Mouse (Mus musculus): Measurements from ENCODE around the gene RPS10-NUDT3. TPM values are rescaled to one million over a fixed set of nuclear protein-coding genes. Genes with fewer than 3 reads are reported as not detected.

Gene RPS10-NUDT3
- polyA plus RNA-seq, 1 experiment = not detected

GRCm38 (mm10) chr17:27621705-27622531 lies 13.1 kb downstream of the RPS10-NUDT3 start:
- TF ChIP-seq GATA1 (IDR thresholded peaks at IDR 0.05; ENCODE audit: low read length) (no peak), TAL1 (IDR thresholded peaks at IDR 0.05; ENCODE audit: low read length) (no peak)
- Histone ChIP-seq H3K4me3 (replicated peaks) (peak overlapping the region; percentile 94), H3K9me3 (ENCODE audit: control insufficient read depth, low read length) (peaks cover 5% of the 10 kb centered on the region; the same call in 1 of the 2 replicates), H3K4me1 (ENCODE audit: control insufficient read depth) (peaks cover 58% of the 10 kb centered on the region), H3K27me3 (ENCODE audit: control insufficient read depth) (no peaks in the 10 kb centered on the region), H3K36me3 (ENCODE audit: control insufficient read depth) (peaks cover 16% of the 10 kb centered on the region)

- no peaks in the 10 kb centered on the region for H3K27me3 ChIP-seq (ENCODE audit: control insufficient read depth)
- peaks cover 19% of the 10 kb centered on the region for H3K36me3 ChIP-seq (ENCODE audit: control insufficient read depth)
- peaks cover 53% of the 10 kb centered on the region for H3K4me1 ChIP-seq (ENCODE audit: control insufficient read depth)
- H3K9me3 ChIP-seq (ENCODE audit: control insufficient read depth, low read length) = peaks cover 5% of the 10 kb centered on the region; the same call in 1 of the 2 replicates
- TF ChIP-seq TAL1 (IDR thresholded peaks at IDR 0.05; ENCODE audit: low read length) (no peak), GATA1 (IDR thresholded peaks at IDR 0.05; ENCODE audit: low read length) (no peak)
- H3K4me3 ChIP-seq (replicated peaks) = peak overlapping the region; percentile 94
These were observed 13.9 kb downstream of the RPS10-NUDT3 start for GRCm38 (mm10) chr17:27621161-27621560.

- Histone ChIP-seq H3K36me3 (ENCODE audit: control insufficient read depth) (peaks cover 35% of the 10 kb centered on the region), H3K27me3 (ENCODE audit: control insufficient read depth) (no peaks in the 10 kb centered on the region), H3K4me1 (ENCODE audit: control insufficient read depth) (peaks cover 34% of the 10 kb centered on the region)
These were observed 19.6 kb downstream of the RPS10-NUDT3 start for GRCm38 (mm10) chr17:27615388-27615787.

GRCm38 (mm10) chr17:27613016-27613415 lies 22.0 kb downstream of the RPS10-NUDT3 start:
- H3K27me3 ChIP-seq (ENCODE audit: control insufficient read depth) = no peaks in the 10 kb centered on the region
- TF ChIP-seq TAL1 (IDR thresholded peaks at IDR 0.05; ENCODE audit: low read length) = no peak
- TF ChIP-seq GATA1 (IDR thresholded peaks at IDR 0.05; ENCODE audit: low read length) = no peak
- H3K4me1 ChIP-seq (ENCODE audit: control insufficient read depth) = peaks cover 30% of the 10 kb centered on the region
- H3K9me3 ChIP-seq (ENCODE audit: control insufficient read depth, low read length) = peaks cover 5% of the 10 kb centered on the region; the same call in 1 of the 2 replicates
- H3K4me3 ChIP-seq (replicated peaks) = no peak overlapping the region
- H3K36me3 ChIP-seq (ENCODE audit: control insufficient read depth) = peaks cover 35% of the 10 kb centered on the region

More at GRCm38 (mm10) chr17:27615388-27615787, 19.6 kb downstream of the RPS10-NUDT3 start:
- H3K9me3 ChIP-seq (ENCODE audit: control insufficient read depth, low read length) = peaks cover 5% of the 10 kb centered on the region; the same call in 1 of the 2 replicates
- TF ChIP-seq TAL1 (IDR thresholded peaks at IDR 0.05; ENCODE audit: low read length) (no peak), GATA1 (IDR thresholded peaks at IDR 0.05; ENCODE audit: low read length) (no peak)
- H3K4me3 ChIP-seq (replicated peaks) = no peak overlapping the region

GRCm38 (mm10) chr17:27611994-27612393 lies 23.0 kb downstream of the RPS10-NUDT3 start:
- H3K36me3 ChIP-seq (ENCODE audit: control insufficient read depth) = peaks cover 28% of the 10 kb centered on the region
- H3K9me3 ChIP-seq (ENCODE audit: control insufficient read depth, low read length) = no peaks in the 10 kb centered on the region
- TF ChIP-seq GATA1 (IDR thresholded peaks at IDR 0.05; ENCODE audit: low read length) (no peak), TAL1 (IDR thresholded peaks at IDR 0.05; ENCODE audit: low read length) (no peak)
- no peaks in the 10 kb centered on the region for H3K27me3 ChIP-seq (ENCODE audit: control insufficient read depth)
- H3K4me1 ChIP-seq (ENCODE audit: control insufficient read depth) = peaks cover 30% of the 10 kb centered on the region
- H3K4me3 ChIP-seq (replicated peaks) = no peak overlapping the region

- Histone ChIP-seq H3K9me3 (ENCODE audit: control insufficient read depth, low read length) (no peaks in the 10 kb centered on the region), H3K27me3 (ENCODE audit: control insufficient read depth) (no peaks in the 10 kb centered on the region), H3K4me1 (ENCODE audit: control insufficient read depth) (peaks cover 30% of the 10 kb centered on the region), H3K36me3 (ENCODE audit: control insufficient read depth) (peaks cover 24% of the 10 kb centered on the region), H3K4me3 (replicated peaks) (no peak overlapping the region)
- no peak for TF ChIP-seq GATA1 (IDR thresholded peaks at IDR 0.05; ENCODE audit: low read length)
- no peak for TF ChIP-seq TAL1 (IDR thresholded peaks at IDR 0.05; ENCODE audit: low read length)
These were observed 23.5 kb downstream of the RPS10-NUDT3 start for GRCm38 (mm10) chr17:27611519-27611884.

- H3K4me3 ChIP-seq (replicated peaks) = no peak overlapping the region
- peaks cover 32% of the 10 kb centered on the region for H3K4me1 ChIP-seq (ENCODE audit: control insufficient read depth)
- no peaks in the 10 kb centered on the region for H3K27me3 ChIP-seq (ENCODE audit: control insufficient read depth)
- H3K9me3 ChIP-seq (ENCODE audit: control insufficient read depth, low read length) = no peaks in the 10 kb centered on the region
- H3K36me3 ChIP-seq (ENCODE audit: control insufficient read depth) = peaks cover 26% of the 10 kb centered on the region
- TF ChIP-seq TAL1 (IDR thresholded peaks at IDR 0.05; ENCODE audit: low read length) = no peak
- TF ChIP-seq GATA1 (IDR thresholded peaks at IDR 0.05; ENCODE audit: low read length) = no peak
These were observed 24.1 kb downstream of the RPS10-NUDT3 start for GRCm38 (mm10) chr17:27610679-27611518.

- TF ChIP-seq GATA1 (IDR thresholded peaks at IDR 0.05; ENCODE audit: low read length) (no peak), TAL1 (IDR thresholded peaks at IDR 0.05; ENCODE audit: low read length) (no peak)
- H3K4me3 ChIP-seq (replicated peaks) = no peak overlapping the region
- H3K36me3 ChIP-seq (ENCODE audit: control insufficient read depth) = peaks cover 23% of the 10 kb centered on the region
- peaks cover 35% of the 10 kb centered on the region for H3K4me1 ChIP-seq (ENCODE audit: control insufficient read depth)
- no peaks in the 10 kb centered on the region for H3K9me3 ChIP-seq (ENCODE audit: control insufficient read depth, low read length)
- no peaks in the 10 kb centered on the region for H3K27me3 ChIP-seq (ENCODE audit: control insufficient read depth)
These were observed 25.4 kb downstream of the RPS10-NUDT3 start for GRCm38 (mm10) chr17:27609576-27609975.

All from erythroblast, embryonic 14.5 days (primary cell).